Mouse (Mus musculus) frontal cortex, postnatal 14 days (tissue): ENCODE data around the gene Pdlim5.

Experiments used
- DNase-seq, 2 experiments: peaks; one replicate each; pipeline ENCODE4 v3.0.0; 2022; ENCODE audit warnings: low spot score in 2 of 2

Pdlim5 gene

GRCm38 (mm10) chr3:142339440-142340251 lies 55.9 kb downstream of the Pdlim5 start:
- no peak for DNase-seq

DNA sequence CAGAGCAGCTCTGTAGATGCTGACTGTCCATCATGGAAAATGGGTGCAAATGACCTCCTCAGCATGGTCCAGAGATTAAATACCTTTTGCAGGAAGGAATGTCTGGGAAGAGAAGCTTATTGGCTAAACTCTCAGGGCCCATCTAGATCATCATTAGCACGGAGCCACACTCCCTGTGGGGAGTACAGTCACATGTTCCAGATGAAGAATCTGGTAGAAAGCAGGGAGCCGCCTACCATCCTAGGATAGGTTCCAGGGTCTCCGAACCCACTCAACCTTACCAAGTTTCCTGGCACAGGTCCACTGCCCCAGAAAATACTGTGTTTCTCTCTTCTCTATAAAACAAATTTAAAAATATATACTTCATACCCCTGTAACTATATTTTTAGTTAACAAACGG lies 57.4 kb downstream of the Pdlim5 start:
- DNase-seq: no peak

DNA sequence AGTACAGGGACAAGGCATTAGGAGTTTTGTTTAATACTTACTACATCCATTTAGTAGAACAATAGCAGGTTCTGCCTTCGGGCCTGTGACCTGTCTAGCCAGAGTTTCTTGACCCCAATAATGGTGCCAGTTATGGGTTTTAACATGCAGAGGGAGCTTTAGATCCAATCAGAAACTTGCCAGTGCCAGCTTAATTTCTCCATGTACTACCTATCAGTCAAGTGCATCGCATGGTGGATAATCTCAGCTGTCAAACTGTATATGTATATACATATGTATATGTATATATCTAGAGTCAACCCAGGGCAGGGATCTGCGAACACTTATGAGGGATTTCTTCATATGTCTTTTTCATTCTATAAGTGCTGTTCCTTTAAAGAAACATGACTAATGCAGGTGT lies 61.0 kb downstream of the Pdlim5 start:
- no peak for DNase-seq

DNA sequence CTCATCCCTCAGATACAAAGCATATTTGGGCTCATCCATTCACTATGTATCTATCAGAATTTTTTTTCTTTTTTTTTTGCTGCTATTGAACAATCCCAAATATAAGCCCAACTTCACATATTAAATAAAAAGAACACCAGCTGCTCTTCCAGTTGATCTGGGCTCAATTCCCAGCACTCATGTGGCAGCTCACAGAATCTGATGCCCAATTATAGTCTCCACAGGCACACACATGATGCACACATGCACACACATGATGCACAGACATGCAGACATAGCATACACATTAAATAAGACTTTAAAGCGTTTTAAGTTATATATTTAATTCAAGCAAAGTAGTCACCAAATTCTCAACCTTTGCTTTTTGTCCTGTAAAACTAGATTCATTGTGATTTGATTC lies 62.0 kb downstream of the Pdlim5 start:
- DNase-seq: no peak

- DNase-seq: no peak
Observed at GRCm38 (mm10) chr3:142332716-142333115, 62.8 kb downstream of the Pdlim5 start.

DNA sequence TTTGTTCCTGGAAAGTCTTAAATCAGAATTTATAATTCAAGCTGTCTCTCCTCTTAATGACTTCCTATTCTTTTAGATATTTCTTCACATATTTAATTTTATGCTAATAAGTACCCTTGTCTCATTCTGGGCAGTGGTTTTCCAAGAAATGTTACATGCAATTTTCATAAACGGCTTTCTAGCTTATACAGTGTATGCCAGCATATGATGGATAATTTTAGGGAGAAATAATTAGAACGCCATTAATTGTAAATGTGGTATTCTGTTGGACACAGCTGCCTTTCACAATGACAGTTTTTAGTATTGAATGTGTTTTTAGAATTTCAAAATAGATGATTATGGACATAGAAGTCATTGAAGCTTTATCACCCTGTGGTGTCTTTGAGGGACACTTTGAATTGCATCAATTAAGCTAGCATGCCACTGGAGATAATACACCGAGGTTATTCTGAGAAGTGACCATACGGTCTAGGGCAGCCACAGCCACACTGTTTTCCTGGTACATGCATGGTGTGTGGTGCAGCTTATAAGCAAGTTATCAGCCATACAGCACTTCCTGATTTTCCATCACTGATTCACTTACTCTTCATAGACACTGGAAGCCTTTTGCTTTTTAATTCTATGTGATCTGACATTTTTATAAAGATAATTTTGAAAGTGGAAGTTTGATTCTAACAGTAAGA lies 63.5 kb downstream of the Pdlim5 start:
- DNase-seq: no peak

DNA sequence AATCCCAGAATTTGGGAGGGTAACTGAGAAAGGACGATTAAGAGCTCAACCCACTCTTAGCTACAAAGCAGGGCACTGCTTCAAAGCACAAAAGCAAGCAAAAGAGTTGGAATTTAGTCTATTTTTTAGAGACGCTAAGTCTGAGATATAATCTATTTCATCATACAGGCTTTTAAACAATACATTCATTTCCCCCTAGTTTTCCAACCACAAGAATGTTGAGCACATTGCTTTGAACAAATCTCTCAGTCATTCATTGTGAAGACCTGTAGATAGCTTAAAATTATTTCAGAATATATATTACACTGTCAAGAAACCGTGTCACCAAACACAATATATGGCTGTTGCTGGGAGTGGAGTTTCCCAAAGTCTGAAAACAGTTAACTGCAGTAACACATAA lies 65.1 kb downstream of the Pdlim5 start:
- no peak for DNase-seq

- no peak for DNase-seq
Observed at GRCm38 (mm10) chr3:142323592-142323991, 71.9 kb downstream of the Pdlim5 start.

GRCm38 (mm10) chr3:142321930-142322329 lies 73.6 kb downstream of the Pdlim5 start:
- no peak for DNase-seq

- DNase-seq: peak; percentile 49 to 56
Observed at GRCm38 (mm10) chr3:142318147-142318546, 77.3 kb downstream of the Pdlim5 start.

- no peak for DNase-seq
Observed at GRCm38 (mm10) chr3:142316138-142316740, 79.3 kb downstream of the Pdlim5 start.

DNA sequence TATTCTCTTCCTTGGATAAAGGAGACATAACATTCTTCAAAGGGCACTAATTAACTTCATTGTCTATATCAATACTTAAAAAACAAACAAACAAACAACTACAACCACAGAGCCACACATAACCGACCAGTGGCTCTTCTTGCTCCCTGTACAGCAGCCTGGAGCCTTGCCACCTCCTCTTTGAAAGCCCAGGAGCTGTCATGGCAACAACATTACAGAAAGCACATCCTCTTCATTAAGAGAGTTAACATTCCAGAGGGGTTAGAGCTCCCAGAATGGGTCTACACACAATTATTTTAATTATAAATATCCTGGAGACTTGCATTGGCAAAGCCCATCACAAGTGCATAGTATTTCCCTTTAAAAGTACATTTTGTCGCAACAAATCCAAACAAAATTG lies 84.4 kb downstream of the Pdlim5 start:
- no peak for DNase-seq

DNA sequence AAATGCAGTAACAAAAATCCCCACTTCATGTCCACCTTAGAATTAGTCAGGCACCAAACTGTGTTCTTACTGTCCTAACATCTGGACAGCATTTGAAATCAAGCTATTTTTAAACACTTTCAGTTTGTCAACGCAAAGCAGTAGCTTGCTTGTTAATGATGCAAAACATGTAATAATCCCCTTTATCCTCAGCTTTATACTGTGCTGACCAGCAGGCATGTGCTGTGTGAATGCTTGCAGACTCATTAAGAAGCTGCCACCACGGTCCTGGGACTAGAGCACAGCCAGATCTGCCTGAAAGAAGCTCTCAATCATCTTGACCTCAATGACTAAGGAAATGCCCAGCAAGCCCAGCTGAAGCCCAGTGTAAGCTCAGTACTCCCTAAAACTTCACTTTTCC lies 85.0 kb downstream of the Pdlim5 start:
- no peak for DNase-seq

- no peak for DNase-seq
Observed at GRCm38 (mm10) chr3:142295287-142295676, 100.2 kb downstream of the Pdlim5 start.

- DNase-seq: no peak
Observed at GRCm38 (mm10) chr3:142294616-142295286, 100.7 kb downstream of the Pdlim5 start.

DNA sequence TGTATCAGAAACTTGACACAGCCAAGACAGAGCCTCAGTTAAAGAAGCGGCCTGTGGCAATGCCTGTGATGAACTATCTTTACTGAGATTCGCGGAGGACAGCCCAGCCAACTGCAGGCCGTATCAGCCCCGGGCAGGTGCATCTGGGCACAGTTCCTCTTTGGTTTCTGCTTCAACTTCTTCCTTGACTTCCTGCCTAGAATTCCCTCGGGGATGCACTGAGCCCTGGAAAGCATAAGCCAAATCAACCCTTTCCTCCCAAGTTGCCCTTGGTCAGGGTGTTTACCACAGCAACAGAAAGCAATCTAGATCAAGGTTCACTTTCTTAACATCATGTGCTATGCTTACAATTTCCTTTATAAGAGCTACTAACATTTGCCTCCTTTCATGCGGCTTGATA lies 101.9 kb downstream of the Pdlim5 start:
- DNase-seq: no peak

- peak; percentile 47 to 69 for DNase-seq
Observed at GRCm38 (mm10) chr3:142282706-142283105, 112.8 kb downstream of the Pdlim5 start.

GRCm38 (mm10) chr3:142281656-142282055 lies 113.8 kb downstream of the Pdlim5 start:
- DNase-seq: no peak

DNA sequence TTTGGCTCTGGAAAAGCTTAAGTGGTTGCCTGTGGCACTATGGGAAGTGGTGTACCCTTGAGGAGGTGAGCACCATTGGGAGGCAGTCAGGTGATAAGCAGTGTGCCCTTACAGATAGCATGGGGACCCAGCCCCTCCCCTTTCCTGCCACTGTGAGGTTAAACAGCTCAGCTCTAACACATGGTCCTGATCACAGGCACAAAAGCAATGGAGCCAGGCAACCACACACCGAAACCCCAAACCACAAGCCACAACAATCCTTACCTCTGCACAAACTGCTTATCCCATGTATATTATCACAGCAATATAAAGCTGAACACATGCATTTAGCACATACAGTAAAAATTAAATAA lies 114.4 kb downstream of the Pdlim5 start:
- DNase-seq: no peak

DNA sequence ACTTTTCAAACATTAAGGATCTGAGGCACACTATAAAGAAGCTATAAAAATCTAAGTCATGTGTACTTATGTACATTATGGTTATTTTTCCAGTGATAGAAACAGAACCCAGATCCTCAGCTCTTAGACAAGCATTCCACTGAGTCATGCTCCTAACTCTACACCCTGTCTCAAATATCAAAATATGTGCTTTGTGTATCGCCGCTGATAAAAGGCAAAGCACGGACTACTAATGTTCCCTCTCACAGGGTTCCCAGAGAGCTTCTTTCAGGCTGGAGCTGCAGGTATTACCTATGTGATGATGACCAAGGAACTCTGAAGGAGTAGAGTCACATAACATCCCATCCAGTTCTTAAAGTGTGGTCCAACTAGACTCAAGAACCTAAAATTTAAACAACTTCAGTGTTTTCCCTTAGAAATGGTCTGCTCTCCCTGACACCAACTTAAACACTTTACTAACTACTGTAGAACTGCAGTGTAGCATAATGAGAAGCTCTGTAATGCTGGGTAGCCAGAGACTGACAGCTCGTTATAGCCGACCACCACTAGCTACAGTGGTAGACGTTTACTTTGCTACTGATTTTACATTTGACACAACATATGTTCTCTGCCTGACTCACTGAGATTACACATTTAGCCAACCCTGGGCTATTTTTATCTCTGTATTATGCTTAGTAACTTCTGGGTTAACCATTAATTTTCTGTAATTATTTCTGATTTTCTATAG lies 115.0 kb downstream of the Pdlim5 start:
- no peak for DNase-seq

- no peak for DNase-seq
Observed at GRCm38 (mm10) chr3:142279011-142279410, 116.5 kb downstream of the Pdlim5 start.

GRCm38 (mm10) chr3:142276506-142276905 lies 119.0 kb downstream of the Pdlim5 start:
- DNase-seq: no peak
